Mouse (Mus musculus) kidney, adult 11 months (tissue): ENCODE measurements around the gene Sec61a2.

Source experiments
- DNase-seq: peaks from one replicate; pipeline ENCODE4 v3.0.0; 2022

Gene Sec61a2

DNA sequence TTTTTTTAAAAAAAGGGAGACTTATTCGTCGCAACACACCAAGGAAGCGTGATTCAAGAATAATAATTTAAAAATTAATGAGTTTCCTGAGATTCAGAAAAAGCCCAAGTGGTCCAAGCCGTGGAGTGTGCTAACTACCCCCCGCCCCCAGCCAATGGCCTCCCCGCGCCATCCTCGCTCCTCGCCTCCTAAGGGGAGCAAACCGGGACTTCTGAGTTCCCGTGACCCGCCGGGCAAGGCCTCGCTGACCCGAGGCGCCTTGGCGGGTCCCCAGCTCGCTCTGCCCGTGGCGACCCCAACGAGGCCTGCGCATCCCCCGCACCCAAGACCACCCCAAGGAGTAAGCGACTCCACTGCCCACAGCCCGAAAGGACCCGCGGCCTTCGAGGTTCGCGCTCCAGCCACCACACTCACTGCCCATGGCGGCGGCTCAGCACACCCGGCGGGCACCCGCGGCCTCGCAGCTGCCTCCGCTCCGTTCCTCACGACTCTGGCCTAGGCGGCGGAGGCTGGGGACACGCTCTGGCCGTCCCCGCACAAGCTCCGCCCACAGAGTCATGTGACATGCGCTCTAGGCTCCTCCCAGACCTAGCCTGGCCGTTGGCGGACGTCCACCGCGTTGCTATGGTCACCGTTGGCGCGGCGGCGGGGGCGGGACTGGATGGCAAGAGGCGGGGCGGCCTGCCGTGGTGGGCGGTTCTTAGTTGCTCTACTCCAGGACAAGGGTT, at the start of gene Sec61a2:
Gene Sec61a2 (minus strand): TSS at position 590 of the 728 bp plus-strand sequence.
- peak; percentile 96 for DNase-seq

DNA sequence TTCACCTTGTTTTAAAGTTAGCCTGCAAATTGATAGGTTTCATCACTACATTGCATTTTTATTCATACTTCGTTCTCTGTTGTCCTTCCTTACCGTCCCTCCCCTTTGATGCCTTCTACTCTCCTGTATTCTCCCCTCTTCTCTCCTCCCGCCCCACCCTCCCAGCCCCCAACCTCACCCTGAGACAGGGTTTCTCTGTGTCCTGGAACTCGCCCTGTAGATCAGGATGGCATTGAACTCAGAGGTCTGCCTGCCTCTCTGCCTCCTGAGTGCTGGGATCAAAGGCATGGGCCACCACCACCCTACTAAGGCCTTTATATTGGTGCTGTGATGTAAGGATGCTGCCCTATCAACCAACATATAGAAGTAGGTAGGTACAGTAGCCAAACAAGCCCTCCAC, 47.8 kb upstream of the Sec61a2 start:
- no peak for DNase-seq

DNA sequence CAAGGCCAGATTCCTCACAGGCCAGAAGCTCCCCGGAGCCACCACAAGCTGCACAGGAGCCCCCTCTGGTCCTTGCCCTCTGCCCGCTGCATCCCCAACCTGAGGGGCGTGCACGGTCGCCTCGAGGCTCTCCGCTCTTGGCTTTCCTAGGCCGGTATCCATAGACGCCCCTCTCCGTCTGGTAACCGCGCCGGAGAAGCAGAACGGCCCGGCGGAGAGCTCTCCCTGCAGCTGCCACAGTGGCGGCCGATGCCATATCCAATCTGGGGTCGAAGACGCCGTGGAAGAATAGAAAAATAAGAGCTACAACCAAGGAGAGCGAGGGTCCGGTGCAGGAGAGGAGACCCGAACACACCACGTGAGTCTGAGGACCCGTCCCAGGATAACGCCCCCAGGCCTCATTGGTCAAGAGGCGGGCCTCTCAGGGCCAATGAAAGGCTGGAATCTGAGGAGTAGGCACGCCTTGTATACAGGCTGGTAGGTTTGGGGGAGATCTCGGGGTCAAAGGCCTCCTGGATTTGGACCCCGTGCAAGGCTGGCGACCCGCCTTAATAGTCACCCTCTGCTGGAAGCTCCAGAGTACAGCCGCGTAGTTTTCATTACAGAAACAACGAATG, 47.3 kb upstream of the Sec61a2 start, which contains the start of gene Dhtkd1:
Gene Dhtkd1 (minus strand): TSS at position 377 of the 617 bp plus-strand sequence.
- peak; percentile 92 for DNase-seq

DNA sequence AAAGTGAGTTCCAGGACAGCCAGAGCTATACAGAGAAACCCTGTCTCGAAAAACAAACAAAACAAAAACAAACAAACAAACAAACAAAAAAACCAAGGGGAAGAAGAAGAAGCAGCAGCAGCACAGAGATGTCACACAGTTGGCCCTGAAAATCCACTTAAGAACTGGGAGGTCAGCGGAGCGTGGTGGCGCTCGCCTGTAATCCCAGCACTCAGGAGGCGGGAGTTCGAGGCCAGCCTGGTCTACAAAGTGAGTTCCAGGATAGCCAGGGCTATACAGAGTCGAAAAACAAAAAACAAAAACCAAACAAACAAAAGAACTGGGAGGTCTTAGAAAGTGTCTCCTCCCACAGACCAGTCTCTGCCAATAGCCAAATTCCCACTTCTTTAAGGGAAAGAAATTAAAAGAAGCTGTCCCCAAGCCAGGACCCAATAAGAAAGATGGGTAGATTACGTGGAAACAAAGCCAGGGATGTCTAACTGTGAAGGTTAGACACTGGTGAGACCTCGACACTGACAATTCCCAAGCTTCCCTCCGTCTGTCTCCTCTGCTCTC, 46.7 kb upstream of the Sec61a2 start:
- DNase-seq: no peak

DNA sequence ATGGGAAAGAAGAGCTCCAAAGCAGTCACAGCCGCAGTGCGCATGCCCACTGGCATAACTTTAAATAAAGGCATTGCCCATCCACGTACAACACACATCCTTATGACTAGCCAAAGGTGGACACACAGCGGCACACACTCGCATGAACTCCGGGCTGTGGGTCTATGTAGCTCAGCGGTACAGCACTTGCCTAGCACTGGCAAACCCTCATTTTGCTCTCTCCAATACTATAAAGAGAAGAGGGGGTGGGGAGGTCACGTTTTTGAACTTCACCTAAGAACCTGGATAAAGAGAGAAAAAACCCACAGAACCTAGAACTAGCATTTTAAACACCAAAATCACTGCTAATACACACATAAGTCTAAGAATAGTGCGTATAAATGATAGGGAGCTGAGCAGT, 45.7 kb upstream of the Sec61a2 start:
- no peak for DNase-seq

DNA sequence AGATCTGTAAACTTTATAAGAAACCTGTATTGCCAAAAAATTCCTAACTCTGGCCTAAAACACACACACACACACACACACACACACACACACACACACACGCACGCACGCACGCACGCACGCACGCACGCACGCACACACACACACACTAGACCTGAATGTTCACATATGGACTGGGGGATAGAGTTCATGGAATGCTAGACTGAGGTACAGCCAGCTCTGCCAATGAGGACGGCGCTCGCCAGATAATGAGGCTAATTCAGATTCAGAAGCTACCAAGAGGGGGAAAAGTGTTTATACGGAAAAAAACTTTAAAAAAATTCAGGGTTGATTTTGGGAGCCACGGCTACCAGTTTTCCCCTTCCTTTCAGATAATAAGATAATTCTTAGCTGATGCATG, 44.7 kb upstream of the Sec61a2 start:
- no peak for DNase-seq

DNA sequence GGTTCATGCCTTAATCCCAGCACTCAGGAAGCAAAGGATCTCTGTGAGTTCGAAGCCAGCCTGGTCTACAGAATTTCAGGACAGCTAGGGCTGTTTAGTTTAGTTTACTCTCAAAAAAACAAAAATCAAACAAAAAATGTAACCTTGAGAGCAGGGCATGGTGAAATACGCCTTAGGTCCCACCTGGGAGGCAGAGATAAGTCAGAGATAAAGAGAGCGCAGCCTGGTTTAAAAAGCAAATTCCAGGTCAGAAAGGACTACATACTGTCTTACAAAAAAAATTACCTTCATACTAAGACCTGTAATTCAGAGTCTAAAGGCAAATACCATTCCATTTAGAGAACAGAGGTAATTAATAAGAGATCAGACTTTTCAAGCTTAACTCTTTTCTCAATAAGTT, 44.1 kb upstream of the Sec61a2 start:
- DNase-seq: no peak

DNA sequence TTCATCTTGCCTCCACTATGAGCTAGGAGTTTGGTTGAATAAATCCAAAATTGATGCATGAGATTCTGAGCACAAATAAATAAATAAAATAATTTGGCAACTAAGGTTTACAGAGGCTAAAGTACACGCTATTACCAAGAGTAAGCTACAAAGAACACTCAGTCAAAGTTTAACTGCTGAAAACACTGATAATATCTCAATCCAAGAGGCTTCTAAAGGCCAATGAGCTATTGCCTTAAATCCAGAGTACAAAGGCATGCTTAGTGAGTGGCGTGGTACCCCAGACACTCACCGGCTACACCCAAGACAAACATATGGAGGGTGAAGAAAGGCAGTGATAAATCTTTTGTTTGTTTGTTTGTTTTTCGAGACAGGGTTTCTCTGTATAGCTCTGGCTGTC, 41.3 kb upstream of the Sec61a2 start:
- no peak for DNase-seq

DNA sequence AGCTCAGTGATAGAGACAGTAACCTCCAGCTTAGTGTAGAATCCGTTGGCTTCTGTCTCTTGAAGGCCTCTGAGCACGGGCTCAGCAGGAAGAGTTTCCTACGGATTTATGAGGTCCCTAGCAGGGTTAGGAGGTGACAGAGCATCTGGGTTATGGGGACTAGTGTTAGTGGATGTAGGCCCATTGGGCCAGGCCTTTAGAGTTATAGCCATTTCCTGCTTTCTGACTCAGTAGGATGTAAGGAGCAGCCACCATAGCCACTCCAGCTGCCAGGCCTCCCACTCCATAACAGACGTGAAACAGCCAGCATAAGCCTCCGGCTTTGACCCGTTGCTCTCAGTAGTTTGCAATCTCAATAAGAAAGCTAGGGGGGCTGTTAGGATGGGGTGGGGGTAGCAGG, 40.8 kb upstream of the Sec61a2 start:
- no peak for DNase-seq

DNA sequence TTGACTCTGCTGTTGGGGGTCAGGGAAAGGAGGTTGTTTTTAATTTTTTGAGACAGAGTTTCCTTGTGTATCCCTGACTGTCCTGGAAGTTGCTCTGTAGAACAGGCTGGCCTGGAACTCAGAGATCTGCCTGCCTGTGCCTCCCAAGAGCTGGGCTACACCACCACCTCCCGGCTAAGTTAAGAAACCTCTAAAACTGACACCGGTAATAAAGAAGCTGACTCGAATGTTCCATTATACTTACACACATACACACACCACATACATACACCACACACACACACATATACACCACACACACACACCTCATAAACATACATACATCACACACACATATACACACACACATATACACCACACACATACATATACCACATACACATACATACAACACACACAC, 39.7 kb upstream of the Sec61a2 start:
- no peak for DNase-seq

DNA sequence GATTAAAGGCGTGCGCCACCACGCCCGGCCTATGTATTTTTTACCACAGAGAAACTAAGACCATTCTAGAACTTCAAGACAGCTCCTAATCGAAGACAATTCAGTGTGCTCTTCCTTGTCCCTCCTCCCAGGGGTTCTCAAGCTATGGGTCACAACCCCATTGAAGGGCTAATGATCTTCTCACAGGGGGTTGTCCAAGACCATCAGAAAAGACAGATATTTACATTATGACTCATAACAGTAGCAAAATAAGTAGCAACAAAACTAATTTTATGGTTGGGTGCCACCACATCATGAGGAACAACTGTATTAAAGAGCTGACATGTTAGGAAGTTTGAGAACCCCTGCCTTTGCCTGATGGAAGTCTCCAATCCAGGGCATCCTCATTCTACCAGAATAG, 36.7 kb upstream of the Sec61a2 start:
- DNase-seq: no peak

DNA sequence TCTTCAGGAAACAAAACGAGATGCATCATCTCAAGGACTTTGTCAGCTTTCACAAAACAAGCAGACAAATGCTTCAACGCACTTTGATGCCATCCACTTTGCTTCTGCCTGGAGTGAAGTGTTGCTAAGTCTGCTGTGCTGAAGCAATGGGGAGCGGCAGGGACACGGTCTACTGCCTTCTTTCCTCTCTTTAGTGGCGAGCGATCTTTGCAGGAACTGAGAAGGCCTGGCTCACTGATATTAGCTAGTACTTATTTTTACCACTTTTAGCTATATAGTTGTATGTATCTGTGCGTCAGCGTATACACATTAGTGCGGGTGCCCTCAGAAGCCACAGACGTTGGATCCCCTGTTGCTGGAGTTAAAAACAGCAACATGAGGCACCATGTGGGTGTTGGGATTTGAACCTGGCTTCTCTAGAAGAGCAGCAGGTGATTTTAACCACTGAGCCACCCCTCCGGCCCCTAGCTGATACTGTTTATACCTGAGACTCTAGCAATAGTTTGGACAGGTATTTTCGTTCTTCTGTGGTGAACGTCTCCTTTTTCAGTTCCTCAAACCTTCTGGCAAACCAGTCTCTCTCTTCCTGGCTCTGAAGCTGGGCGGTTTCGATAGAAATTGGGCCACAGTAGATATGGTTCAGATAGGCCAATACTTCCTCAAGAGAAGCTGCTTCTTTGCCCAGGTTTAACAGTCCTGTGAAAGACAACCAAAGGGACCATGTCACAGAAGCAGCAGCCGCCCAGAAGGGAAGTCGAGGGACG, 35.2 kb upstream of the Sec61a2 start:
- no peak for DNase-seq

DNA sequence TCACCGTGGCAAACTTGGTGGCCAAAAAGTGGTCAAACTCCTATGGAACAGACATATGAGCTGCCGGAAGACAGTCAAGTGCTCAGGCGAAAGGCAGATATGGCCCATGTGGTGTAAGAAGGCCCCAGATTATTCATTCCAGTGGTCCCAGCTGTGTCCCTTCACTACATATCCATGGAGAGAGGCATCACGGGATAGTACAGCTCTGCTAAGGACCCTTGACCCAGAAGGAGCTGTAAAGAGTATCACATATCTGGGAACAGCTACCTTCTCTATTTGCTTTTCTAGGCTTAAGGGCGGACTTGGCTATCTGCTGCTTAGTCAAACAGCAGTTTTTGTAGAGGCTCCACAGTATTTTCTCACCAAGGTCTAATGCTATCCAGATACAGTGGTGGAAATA, 34.6 kb upstream of the Sec61a2 start:
- DNase-seq: no peak

DNA sequence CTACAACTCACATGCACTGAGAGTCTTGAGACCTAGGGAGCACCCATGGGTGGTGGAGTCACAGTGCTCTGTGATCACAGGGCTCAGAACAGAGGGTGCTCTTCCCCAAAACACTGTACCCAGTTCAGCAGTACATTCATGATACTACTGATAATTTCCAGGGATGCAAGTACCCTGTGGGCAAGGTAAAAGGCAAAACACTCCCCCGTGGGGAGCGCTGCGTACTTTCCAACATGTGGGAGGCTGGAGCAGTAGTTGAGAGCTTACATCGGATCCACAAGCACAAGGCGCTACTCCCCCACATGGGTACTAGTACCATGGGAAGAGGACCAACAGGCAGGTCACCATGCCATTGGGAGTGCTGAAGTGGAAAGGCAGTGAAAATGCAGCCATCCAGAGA, 32.2 kb upstream of the Sec61a2 start:
- no peak for DNase-seq

DNA sequence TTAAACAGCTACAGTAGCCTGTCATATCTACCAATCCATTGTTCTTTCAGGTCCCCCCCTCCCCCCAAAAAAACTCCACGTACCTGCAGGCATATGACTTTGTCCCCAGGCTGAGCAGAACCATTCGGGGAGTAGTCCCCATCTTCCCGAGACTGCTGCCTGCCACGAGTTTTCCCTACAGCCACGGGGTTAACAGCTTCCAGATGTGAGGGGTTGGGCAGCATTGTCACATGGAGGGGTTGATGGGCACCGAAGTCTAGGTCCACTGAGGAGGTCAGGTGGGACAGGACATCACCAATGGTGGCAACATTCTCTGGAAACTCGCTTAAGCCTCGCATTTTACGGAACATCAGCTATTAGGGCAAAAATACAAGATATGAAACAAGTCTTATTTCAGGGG, 28.6 kb upstream of the Sec61a2 start:
- no peak for DNase-seq

DNA sequence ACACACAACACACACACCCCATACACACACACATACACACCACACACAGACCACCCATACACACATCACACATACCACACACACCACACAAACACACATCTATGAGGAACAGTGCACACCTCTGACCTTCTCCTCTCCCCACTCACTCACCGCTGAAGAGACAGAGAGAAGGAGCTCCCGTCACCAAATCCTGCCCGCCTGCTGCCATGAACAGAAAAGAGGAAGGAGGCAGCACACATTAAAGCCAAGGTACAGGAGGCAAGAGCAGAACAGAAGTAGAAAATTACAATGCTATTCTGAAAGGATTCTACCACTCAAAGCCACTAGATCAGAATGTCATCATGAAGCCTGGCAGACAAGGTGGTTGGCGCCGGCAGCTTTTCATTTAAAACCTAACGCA, 27.6 kb upstream of the Sec61a2 start:
- no peak for DNase-seq

DNA sequence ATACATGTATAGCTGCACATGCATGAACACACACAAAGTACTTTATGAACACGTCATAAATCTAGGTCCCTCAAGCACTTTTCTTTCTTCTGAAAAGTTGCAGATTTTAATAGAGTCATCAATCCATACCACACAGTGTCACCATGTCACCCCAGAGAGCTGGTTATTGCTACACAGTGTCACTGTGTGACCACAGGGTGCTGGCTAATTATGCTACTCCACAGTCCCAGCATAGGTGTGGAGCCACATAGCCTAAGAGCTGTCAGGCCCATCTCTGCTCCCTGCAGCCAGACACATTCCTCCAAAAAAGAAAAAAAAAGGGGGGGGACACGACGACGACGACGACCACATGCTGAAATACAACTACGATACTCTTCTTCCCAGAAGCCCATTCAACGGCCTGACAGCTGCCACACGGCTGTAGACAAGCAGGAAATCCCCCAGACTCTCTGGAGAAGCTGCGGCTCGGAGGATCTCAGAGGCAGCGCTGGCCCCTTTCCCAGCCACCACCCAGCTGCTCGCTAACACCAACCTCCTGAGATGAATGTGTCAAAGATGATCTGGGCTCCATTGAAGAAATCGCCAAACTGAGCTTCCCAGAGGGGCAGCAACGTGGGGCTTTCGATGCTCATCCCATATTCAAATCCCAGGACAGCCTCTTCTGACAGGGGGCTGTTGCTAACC, 16.2 kb upstream of the Sec61a2 start:
- no peak for DNase-seq

DNA sequence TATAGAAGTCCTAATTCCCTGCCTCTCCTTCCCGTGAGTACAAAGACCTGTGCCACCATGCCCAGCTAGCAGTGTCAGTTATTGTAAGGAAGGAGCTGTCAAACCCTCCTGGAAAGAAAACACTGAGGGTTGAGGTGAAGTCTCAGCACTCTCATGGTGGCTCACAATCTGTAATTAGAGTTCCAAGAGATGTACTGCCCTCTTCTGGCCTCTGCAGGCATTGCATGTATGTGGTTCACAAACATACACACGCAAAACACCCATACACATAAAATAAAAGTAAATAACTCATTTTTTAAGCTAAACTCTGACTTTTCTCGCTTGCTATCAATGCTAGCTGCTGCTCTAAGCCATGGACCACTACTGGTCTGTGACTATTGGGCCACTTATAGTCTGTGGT, 11.4 kb upstream of the Sec61a2 start:
- no peak for DNase-seq

DNA sequence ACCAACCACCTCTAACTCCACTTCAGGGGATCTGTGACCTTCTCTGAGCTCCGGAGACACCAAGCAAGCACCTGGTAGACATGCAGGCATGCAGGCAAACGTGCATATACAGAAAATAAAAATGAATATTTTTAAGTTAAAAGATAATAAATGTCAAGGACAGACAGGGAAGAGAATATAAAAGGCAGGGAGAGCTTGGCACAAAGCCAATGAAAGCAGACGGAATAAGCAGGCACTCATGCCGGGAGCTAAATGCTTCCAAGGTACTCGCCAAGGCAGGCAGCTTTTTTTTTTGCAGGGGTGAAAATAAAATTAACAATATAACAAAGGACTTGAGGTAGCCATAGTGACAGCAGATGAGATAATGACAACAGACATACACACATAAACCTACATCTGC, 10.9 kb upstream of the Sec61a2 start:
- DNase-seq: no peak

DNA sequence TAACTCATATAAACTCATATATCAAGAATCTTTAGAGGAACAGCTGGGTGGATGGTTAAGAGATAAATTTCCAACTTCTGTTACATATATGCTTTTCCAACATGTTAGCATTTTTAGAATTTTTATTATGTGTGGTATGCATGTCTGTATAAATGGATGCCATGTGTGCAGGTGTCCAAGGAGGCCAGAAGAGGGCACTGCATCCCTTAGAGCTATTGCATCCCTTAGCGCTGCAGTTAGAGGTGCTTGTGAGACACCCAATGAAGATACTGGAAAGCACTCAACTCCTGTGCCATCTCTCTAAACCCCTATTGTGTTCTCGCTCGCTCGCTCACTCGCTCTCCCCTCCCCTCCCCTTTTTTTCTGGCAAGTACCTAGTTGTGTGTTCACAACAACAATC, 4.9 kb upstream of the Sec61a2 start:
- no peak for DNase-seq

DNA sequence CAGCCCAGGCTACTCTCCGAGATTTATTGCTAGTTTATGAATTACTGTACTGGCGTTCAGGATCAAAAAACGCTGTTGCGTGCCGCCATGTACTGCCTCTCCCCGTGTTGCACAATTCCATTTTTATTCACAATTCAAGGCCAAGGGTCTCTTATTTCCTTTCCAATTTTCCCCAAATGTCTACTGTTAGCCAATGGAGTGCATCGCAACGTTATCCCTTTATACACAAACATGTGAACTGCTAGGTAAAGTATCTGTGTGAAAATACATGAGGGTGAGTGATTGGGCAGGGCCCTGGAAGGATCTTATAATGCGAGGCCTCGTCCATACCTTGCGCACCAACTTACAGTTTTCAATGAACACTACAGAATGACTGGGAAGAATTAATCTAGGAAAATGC, 936 bp downstream of the Sec61a2 start:
- no peak for DNase-seq

DNA sequence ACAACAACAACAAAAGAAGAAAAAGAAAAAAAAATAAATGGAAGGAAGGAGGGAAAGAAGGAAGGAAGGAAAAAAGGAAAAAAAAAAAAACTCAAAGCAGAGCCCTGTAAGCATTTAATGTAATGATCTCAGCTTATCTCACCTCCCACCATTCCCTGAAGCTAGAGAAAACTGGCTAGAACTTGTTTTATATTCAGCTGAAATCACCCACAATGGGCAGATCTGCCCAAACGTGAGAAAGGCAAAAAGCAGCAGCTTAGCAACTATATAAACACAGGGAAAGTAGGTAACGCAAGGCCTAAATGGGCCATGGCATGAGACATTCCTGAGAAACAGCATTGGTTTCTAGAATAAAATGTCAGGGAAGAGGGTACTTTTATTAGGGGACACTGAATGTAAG, 5.8 kb downstream of the Sec61a2 start:
- no peak for DNase-seq

DNA sequence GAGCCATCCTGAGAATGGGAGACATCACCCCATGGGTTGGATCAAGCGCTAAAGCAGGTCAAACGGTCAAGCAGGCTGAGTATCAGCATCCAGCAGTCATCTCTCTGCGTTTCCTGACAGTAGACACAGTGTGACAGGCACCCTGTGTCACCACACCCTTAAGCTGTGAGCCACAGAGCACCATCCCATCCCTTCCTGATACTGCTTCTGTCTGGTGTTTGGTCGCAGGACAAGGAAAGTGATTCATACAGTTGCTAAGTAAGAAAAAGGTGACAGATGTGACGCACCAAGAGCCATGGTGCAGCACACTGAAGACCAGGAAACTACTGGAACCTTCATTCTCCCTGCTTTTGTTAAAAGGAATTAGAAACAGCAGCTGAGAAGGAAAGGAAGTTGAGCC, 6.4 kb downstream of the Sec61a2 start:
- no peak for DNase-seq
